7 mouse cellular contexts compared by ENCODE assay signal in genomic region chr6:85187340-85188211, GRCm38 (mm10). TPM values are rescaled to one million over a fixed set of nuclear protein-coding genes. Genes with fewer than 3 reads are reported as not detected.
DNase-seq lines count a peak whose midpoint lies in the region; ATAC-seq and TF ChIP-seq lines count a peak whose summit lies in the region.

Gene Emx1 (plus strand): TSS chr6:85187438.

- DNase-seq in ZHBTc4 (ENCODE audit: low read depth, low spot score), result peak; percentile 82
- DNase-seq in cerebellum, postnatal 36 days, result peak; percentile 18 to 31
- peak; percentile 14 for DNase-seq in heart, postnatal 4 days
- peak; percentile 65 for DNase-seq in layer of hippocampus, adult 2 months (ENCODE audit: low spot score in 2 of 2)
- peak; percentile 25 to 56 for DNase-seq in lung, adult 18-20 months
- DNase-seq in retina, postnatal 1 day, result peak; percentile 54

- no peak for ATAC-seq in granulocyte monocyte progenitor cell, adult 5-6 weeks (replicated peaks; ENCODE audit: poor library complexity, severe bottlenecking)

- peak within 1 kb of the TSS; percentile 74 for H3K4me3 ChIP-seq in layer of hippocampus, adult 2 months

- H3K27ac ChIP-seq in layer of hippocampus, adult 2 months, result peak within 1 kb of the TSS; percentile 85

- TF ChIP-seq CTCF in layer of hippocampus, adult 2 months (conservative IDR thresholded peaks at IDR 0.05), result no peak

RNA-seq across cellular contexts. Expression of gene Emx1, which starts in this region (rescaled TPM):
- total RNA-seq in heart, postnatal 4 days (2021), result not detected
- total RNA-seq in layer of hippocampus, adult 2 months (2021), result 10 to 100 TPM; 15.9 to 20.2 TPM
- not detected in 2 replicates for total RNA-seq in granulocyte monocyte progenitor cell, adult 5-6 weeks (2014; fragmentation: Nextera tagmentation)
- not detected in 2 replicates for total RNA-seq in granulocyte monocyte progenitor cell, adult 5-6 weeks (2017)

Comparison
In these comparisons a context has a peak if more than half of its experiments do, and no peak if none do; other contexts are left out.
1. RNA of gene Emx1 (total RNA-seq): 15.9 to 20.2 TPM in layer of hippocampus, adult 2 months; not detected in heart, postnatal 4 days and not detected in granulocyte monocyte progenitor cell, adult 5-6 weeks; every median in the first group is over 10 times any median in the second.
2. Peak in DNase-seq in heart, postnatal 4 days; RNA of the gene not detected or under 1 TPM.
3. DNase-seq: peak in every context shown above with its lines; median percentile 82 in ZHBTc4; 65 in layer of hippocampus, adult 2 months; 54 in retina, postnatal 1 day; 40 in lung, adult 18-20 months; 24 in cerebellum, postnatal 36 days; 14 in heart, postnatal 4 days.